Mouse (Mus musculus) bone marrow, adult 2 months (tissue): ENCODE results near the gene Tdrkh. TPM values are rescaled to one million over a fixed set of nuclear protein-coding genes. Genes with fewer than 3 reads are reported as not detected.

Experiments used
- H3K27ac ChIP-seq: fragments of 200-500 bp; 2 replicates; pipeline ENCODE4 v1.5.1; 2012; ENCODE audit warnings: low read depth, mild to moderate bottlenecking, control low read depth, inconsistent platforms, low read length; ENCODE audit not compliant: control insufficient read depth, poor library complexity, insufficient read depth
- H3K4me1 ChIP-seq: fragments of 200-500 bp; 2 replicates; pipeline ENCODE4 v1.6.1; 2011; ENCODE audit warnings: low read length; ENCODE audit not compliant: control insufficient read depth, insufficient read depth
- H3K4me3 ChIP-seq: fragments of 200-500 bp; replicated peaks from 2 replicates; pipeline ENCODE3; 2011; ENCODE audit warnings: mild to moderate bottlenecking, low read depth, low read length, control low read depth; ENCODE audit not compliant: control insufficient read depth
- CTCF ChIP-seq: fragments of 200-500 bp; IDR thresholded peaks from 2 replicates; pipeline ENCODE4 v1.5.1; 2011; ENCODE audit warnings: low read length, control low read depth; ENCODE audit not compliant: control insufficient read depth, insufficient read depth
- POLR2A ChIP-seq: fragments of 200-500 bp; IDR thresholded peaks from 2 replicates; pipeline ENCODE4 v1.6.1; 2011; ENCODE audit warnings: low read depth, mild to moderate bottlenecking, control low read depth, low read length, borderline replicate concordance; ENCODE audit not compliant: control insufficient read depth
- WGBS: fragments of 180-500 bp; shearing (Covaris S2); methylation state at CpG from one replicate; pipeline ENCODE4 v1.1.7; 2018; 5-methylcytosine and 5-hydroxymethylcytosine counted together
- polyA plus RNA-seq: library from polyadenylated mRNA; stranded (reverse); fragments of >200 nt; gene quantifications from 2 replicates; pipeline ENCODE4 v1.2.4, GENCODE M21; 2011; ENCODE audit warnings: low replicate concordance; ENCODE audit not compliant: missing spikeins, insufficient read depth, insufficient read length

Tdrkh gene
- polyA plus RNA-seq, 1 experiment = 3.4 TPM

DNA sequence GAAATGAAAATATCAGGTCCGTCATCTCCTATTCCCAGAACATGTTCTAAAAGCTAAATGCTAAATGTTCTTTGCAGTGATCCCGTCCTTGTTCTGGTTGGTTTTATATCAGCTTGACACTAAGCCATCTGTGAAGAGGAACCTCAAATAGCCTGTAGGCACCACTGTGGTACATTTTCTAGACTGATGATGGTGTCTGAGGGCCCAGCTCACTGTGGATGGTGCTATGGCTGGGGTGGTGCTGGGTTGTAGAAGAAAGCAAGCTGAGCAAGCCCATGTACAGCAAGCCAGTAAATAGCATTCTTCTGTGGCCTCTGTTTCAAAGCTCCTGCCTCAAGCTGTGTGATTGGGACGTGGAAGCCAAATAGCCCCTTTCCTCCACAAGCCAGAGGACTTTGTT lies 44.0 kb downstream of the Tdrkh start:
- no peak overlapping the region for H3K4me3 ChIP-seq
- no peaks in the 10 kb centered on the region; the same call in 1 of the 2 replicates for H3K4me1 ChIP-seq
- 74% methylated on average over 3 of the region's 3 CpGs for WGBS
- TF ChIP-seq CTCF (no peak), POLR2A (no peak)
- no peak overlapping the region for H3K27ac ChIP-seq

- Histone ChIP-seq H3K27ac (no peak overlapping the region), H3K4me1 (no peaks in the 10 kb centered on the region; the same call in 1 of the 2 replicates), H3K4me3 (no peak overlapping the region)
- 89% methylated on average over 2 of the region's 2 CpGs for WGBS
- TF ChIP-seq CTCF = no peak
- TF ChIP-seq POLR2A = no peak
Observed at GRCm38 (mm10) chr3:94459834-94460233, 46.8 kb downstream of the Tdrkh start.

GRCm38 (mm10) chr3:94463926-94464578 lies 51.0 kb downstream of the Tdrkh start:
- Histone ChIP-seq H3K4me3 (no peak overlapping the region), H3K4me1 (no peaks in the 10 kb centered on the region), H3K27ac (no peak overlapping the region)
- WGBS = 72% methylated on average over 11 of the region's 11 CpGs
- TF ChIP-seq CTCF = no peak

DNA sequence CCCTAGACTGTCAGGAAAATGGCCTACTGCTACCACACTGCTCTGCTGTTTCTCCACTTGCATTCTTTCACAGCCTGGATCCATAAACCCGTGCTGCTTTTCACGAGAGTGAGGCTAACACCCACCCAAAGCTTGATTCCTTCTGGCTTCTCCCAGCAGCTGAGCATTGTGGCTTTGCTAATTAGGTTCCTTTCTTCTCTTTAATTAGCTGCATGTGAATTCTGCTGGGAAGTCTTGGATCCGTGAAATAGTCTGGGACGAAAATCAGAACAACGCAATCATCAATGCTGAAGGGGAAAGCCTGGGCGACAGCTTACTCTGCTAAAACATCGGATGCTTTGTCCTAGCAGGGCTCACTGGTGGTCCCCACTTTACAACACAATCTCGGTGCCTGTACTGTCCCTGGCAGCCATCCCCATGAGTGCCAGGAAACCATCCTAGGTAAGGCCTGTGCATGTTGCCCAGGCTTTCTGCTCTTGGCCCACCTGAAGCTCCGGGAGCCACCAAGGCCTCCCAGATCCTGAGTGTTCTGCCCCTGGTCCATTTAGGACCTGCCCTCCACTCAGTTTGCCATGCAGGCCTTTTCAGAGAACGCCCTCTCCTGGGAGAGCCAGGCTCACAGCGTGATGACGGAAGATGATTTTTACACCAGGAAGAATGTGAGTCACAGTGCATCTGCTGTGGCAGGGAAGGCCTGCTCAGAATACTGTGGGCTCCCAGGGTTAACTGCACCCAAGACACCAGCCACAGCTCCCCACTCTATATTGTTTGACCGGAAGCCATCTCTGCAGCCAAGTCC lies 52.8 kb downstream of the Tdrkh start:
- no peaks in the 10 kb centered on the region for H3K4me1 ChIP-seq
- TF ChIP-seq POLR2A (no peak), CTCF (no peak)
- 82% methylated on average over 13 of the region's 13 CpGs for WGBS

DNA sequence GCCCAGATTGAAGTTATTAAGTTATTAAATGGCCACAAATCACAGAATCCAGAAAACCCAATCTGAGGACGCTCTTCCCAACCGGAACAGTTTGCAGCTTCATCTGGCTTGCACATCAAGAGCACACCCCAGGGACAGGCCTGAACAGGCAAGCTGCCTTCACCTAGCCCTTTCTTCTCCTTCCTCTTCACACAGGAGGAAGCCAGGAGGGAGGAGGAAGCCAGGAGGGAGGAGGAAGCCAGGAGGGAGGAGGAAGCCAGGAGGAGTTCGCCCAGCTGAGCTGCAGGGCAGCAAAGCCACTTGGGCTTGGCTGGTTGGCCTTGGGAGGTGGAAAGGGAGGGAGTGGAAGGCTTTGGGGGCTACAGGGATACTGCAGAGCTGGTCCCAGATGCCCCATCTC lies 55.9 kb downstream of the Tdrkh start:
- Histone ChIP-seq H3K4me1 (no peaks in the 10 kb centered on the region), H3K27ac (no peak overlapping the region), H3K4me3 (no peak overlapping the region)
- TF ChIP-seq CTCF (no peak), POLR2A (no peak)
- WGBS = 38% methylated on average over 3 of the region's 3 CpGs

More for the DNA sequence above, 52.8 kb downstream of the Tdrkh start:
- no peak overlapping the region for H3K4me3 ChIP-seq
- H3K27ac ChIP-seq = no peak overlapping the region

GRCm38 (mm10) chr3:94472447-94473114 lies 59.5 kb downstream of the Tdrkh start:
- TF ChIP-seq CTCF = no peak
- TF ChIP-seq POLR2A = no peak
- Histone ChIP-seq H3K4me3 (no peak overlapping the region), H3K4me1 (no peaks in the 10 kb centered on the region), H3K27ac (no peak overlapping the region)
- 31% methylated on average over 28 of the region's 28 CpGs for WGBS

DNA sequence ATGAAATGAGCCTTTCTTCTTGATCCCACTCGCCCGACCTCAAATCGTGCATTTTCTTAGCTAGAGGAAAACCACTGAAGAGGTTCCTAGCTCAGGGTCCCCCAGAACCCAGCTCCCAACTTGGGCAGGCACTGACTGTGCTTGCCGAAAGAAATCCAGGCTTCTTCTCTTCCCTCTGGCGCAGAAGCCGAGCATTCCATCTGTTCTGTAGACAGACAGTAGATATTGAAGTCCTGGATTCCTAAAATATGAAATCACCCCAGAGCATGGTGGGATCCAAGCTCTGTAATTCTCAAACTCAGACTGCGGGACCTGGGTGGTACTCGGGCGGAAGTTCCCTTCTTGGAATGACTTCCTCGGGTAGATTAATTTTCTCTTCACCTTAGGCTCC lies 60.0 kb downstream of the Tdrkh start:
- no peak overlapping the region for H3K27ac ChIP-seq
- H3K4me1 ChIP-seq = no peaks in the 10 kb centered on the region
- TF ChIP-seq POLR2A (no peak), CTCF (no peak)
- H3K4me3 ChIP-seq = no peak overlapping the region
- 69% methylated on average over 10 of the region's 10 CpGs for WGBS

DNA sequence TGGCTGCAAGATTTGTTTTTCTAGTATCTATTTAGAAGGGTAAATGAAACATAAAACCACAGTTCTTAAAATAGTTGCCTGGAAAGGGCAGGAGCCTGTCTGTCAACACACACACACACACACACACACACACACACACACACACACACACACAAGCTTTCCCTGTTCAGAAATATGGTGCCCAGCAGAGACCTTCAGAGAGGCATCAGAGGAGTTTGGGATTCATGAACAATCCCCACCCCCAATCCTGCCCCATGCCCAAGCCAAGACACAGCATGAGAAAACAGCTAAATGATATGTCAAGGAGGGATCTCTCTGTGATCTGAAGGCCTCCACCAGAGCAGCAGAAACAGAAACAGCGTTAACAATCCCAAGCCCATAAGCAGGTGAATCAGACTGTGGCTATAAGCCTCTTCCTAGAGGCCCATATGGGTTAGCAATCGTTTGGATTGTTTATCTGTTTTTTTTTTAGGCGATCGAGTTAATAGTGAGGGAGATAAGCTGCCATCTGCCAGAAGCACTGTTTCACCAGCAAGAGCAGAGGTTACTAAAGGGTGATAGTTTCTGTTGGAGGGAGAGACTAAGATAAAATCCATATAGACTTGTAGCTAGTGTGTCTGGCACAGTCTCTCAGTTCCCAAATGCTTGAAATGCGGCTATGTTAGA lies 60.6 kb downstream of the Tdrkh start:
- Histone ChIP-seq H3K27ac (no peak overlapping the region), H3K4me3 (no peak overlapping the region), H3K4me1 (no peaks in the 10 kb centered on the region)
- WGBS = 64% methylated on average over 5 of the region's 5 CpGs
- TF ChIP-seq CTCF = no peak
